ENCODE assay signal across 9 mouse cellular contexts in genomic region chr16:42947016-42947415, GRCm38 (mm10).
DNase-seq lines count a peak whose midpoint lies in the region; ATAC-seq and TF ChIP-seq lines count a peak whose summit lies in the region.
"Had no signal": no experiment of that assay in that cellular context is flagged by ENCODE, and none has a peak within 500 bp of the region (broad histone marks: within the 10 kb centered on the region; RNA-seq: fewer than 3 reads in every experiment).

No protein-coding gene starts in this region.

- no peaks in the 10 kb centered on the region for H3K27me3 ChIP-seq in hindbrain, embryonic 10.5 days (ENCODE audit: insufficient read depth, poor library complexity, severe bottlenecking)
- no peaks in the 10 kb centered on the region for H3K27me3 ChIP-seq in hindbrain, embryonic 14.5 days (ENCODE audit: control insufficient read depth, insufficient read depth, low read length)
- no peaks in the 10 kb centered on the region for H3K27me3 ChIP-seq in midbrain, postnatal 0 days (ENCODE audit: insufficient read depth, low read length)
- H3K27me3 ChIP-seq in midbrain, embryonic 13.5 days: no peaks in the 10 kb centered on the region

- no peak overlapping the region for H3K9ac ChIP-seq in hindbrain, embryonic 14.5 days
- H3K9ac ChIP-seq in midbrain, postnatal 0 days (replicated peaks; ENCODE audit: low read length, poor library complexity, severe bottlenecking): no peak overlapping the region
- no peak overlapping the region for H3K9ac ChIP-seq in midbrain, embryonic 13.5 days (replicated peaks)

- no peak for TF ChIP-seq CTCF in midbrain, postnatal 0 days (IDR thresholded peaks at IDR 0.05)

- H3K27ac ChIP-seq in hindbrain, embryonic 10.5 days: no peak overlapping the region
- no peak overlapping the region for H3K27ac ChIP-seq in hindbrain, embryonic 14.5 days
- H3K27ac ChIP-seq in midbrain, postnatal 0 days (ENCODE audit: low read depth, low read length): no peak overlapping the region
- H3K27ac ChIP-seq in midbrain, embryonic 13.5 days: no peak overlapping the region

- WGBS in hindbrain, embryonic 10.5 days: 32% methylated on average over 4 of the region's 4 CpGs
- 22% methylated on average over 4 of the region's 4 CpGs for WGBS in hindbrain, embryonic 14.5 days
- 24% methylated on average over 4 of the region's 4 CpGs for WGBS in midbrain, postnatal 0 days
- 23% methylated on average over 4 of the region's 4 CpGs for WGBS in midbrain, embryonic 13.5 days

- H3K4me2 ChIP-seq in hindbrain, embryonic 14.5 days (replicated peaks): no peak overlapping the region
- H3K4me2 ChIP-seq in midbrain, postnatal 0 days (ENCODE audit: low read depth, low read length, poor library complexity, severe bottlenecking): no peak overlapping the region
- H3K4me2 ChIP-seq in midbrain, embryonic 13.5 days (replicated peaks): no peak overlapping the region

- DNase-seq in hindbrain, embryonic 10.5 days (ENCODE audit: low spot score): peak; percentile 18
- no peak for DNase-seq in hindbrain, embryonic 14.5 days (ENCODE audit: low spot score)
- peak; percentile 14 for DNase-seq in midbrain, postnatal 0 days (ENCODE audit: low spot score)
- peak; percentile 3 for DNase-seq in fat pad, adult 2 months (ENCODE audit: extremely low read depth, low read depth, low spot score)
- DNase-seq in left cerebral cortex, postnatal 36 days (ENCODE audit: low spot score in 2 of 2): peak; percentile 8 to 10
- no peak for DNase-seq in adrenal gland, postnatal 4 days (ENCODE audit: low spot score in 2 of 2)
- no peak for DNase-seq in heart, adult 11 months
- DNase-seq: lung, adult 2 months had no signal

- H3K36me3 ChIP-seq in hindbrain, embryonic 10.5 days: no peaks in the 10 kb centered on the region
- H3K36me3 ChIP-seq in hindbrain, embryonic 14.5 days (replicated peaks; ENCODE audit: control insufficient read depth, insufficient read depth): no peaks in the 10 kb centered on the region
- no peaks in the 10 kb centered on the region for H3K36me3 ChIP-seq in midbrain, postnatal 0 days (ENCODE audit: insufficient read depth, low read length)
- H3K36me3 ChIP-seq in midbrain, embryonic 13.5 days: no peaks in the 10 kb centered on the region

- ATAC-seq in hindbrain, embryonic 14.5 days (ENCODE audit: low FRiP score): no peak
- no peak for ATAC-seq in midbrain, postnatal 0 days (ENCODE audit: low FRiP score)
- no peak for ATAC-seq in midbrain, embryonic 13.5 days

- H3K4me3 ChIP-seq in hindbrain, embryonic 10.5 days: no peak overlapping the region
- H3K4me3 ChIP-seq in hindbrain, embryonic 14.5 days (replicated peaks; ENCODE audit: low read length): no peak overlapping the region
- no peak overlapping the region for H3K4me3 ChIP-seq in midbrain, postnatal 0 days (ENCODE audit: low read depth, low read length)
- no peak overlapping the region for H3K4me3 ChIP-seq in midbrain, embryonic 13.5 days (replicated peaks)

- intact Hi-C loops in left cerebral cortex, postnatal 36 days (cut with DNase I): no loop called here

- H3K9me3 ChIP-seq in hindbrain, embryonic 10.5 days: 0 out of 2 replicates have a peak, but pooled peaks cover 1% of the 10 kb centered on the region
- no peaks in the 10 kb centered on the region for H3K9me3 ChIP-seq in hindbrain, embryonic 14.5 days (ENCODE audit: control insufficient read depth, low read length)
- no peaks in the 10 kb centered on the region for H3K9me3 ChIP-seq in midbrain, postnatal 0 days (ENCODE audit: low read length)
- no peaks in the 10 kb centered on the region; the same call in 1 of the 2 replicates for H3K9me3 ChIP-seq in midbrain, embryonic 13.5 days

- peaks cover 8% of the 10 kb centered on the region; the same call in 1 of the 2 replicates for H3K4me1 ChIP-seq in hindbrain, embryonic 10.5 days (replicated peaks)
- H3K4me1 ChIP-seq in hindbrain, embryonic 14.5 days (replicated peaks; ENCODE audit: control insufficient read depth, insufficient read depth, low read length): no peaks in the 10 kb centered on the region
- no peaks in the 10 kb centered on the region for H3K4me1 ChIP-seq in midbrain, postnatal 0 days (ENCODE audit: insufficient read depth, low read length)
- no peaks in the 10 kb centered on the region; the same call in 1 of the 2 replicates for H3K4me1 ChIP-seq in midbrain, embryonic 13.5 days (replicated peaks)

Comparison
In these comparisons a context has a peak if more than half of its experiments do, and no peak if none do; other contexts are left out.
1. DNase-seq: peak in hindbrain, embryonic 10.5 days (single experiment), midbrain, postnatal 0 days (single experiment), fat pad, adult 2 months (single experiment) and left cerebral cortex, postnatal 36 days (2 of 2); none in hindbrain, embryonic 14.5 days (single experiment), adrenal gland, postnatal 4 days (0 of 2) and heart, adult 11 months (single experiment).